Mouse (Mus musculus) ES-E14 (cell line): ENCODE results near the gene Sh3d21. TPM values are rescaled to one million over a fixed set of nuclear protein-coding genes. Genes with fewer than 3 reads are reported as not detected.

Source experiments
- DNase-seq: peaks from one replicate; pipeline ENCODE4 v3.0.0-alpha.2; 2013; ENCODE audit warnings: low read depth, low spot score
- H3K27ac ChIP-seq: 2 replicates; pipeline ENCODE4 v1.5.1; 2012; ENCODE audit warnings: low read depth, mild to moderate bottlenecking, low read length, moderate library complexity, mixed read lengths; ENCODE audit not compliant: poor library complexity, insufficient read depth, severe bottlenecking
- H3K36me3 ChIP-seq: 2 replicates; pipeline ENCODE4 v1.6.1; 2012; ENCODE audit warnings: mild to moderate bottlenecking, low read length, moderate library complexity, mixed read lengths; ENCODE audit not compliant: control insufficient read depth, poor library complexity, insufficient read depth, severe bottlenecking
- H3K4me1 ChIP-seq, 2 experiments: fragments of 150-350 bp in 1 of 2; sonication (generic) in 1 of 2; 2 replicates each; pipeline ENCODE4 v1.6.1; 2012; ENCODE audit warnings: low read length in 2 of 2, mild to moderate bottlenecking in 1 of 2, mixed read lengths in 1 of 2; ENCODE audit not compliant: control insufficient read depth in 2 of 2, insufficient read depth in 2 of 2, poor library complexity in 1 of 2
- H3K4me3 ChIP-seq, 2 experiments: fragments of 150-350 bp in 1 of 2; sonication (generic) in 1 of 2; 2 replicates each; pipeline ENCODE4 v1.5.1; 2012; ENCODE audit warnings: low read length in 2 of 2, low read depth in 1 of 2, mild to moderate bottlenecking in 1 of 2, mixed read lengths in 1 of 2; ENCODE audit not compliant: insufficient read depth in 1 of 2, poor library complexity in 1 of 2, severe bottlenecking in 1 of 2
- H3K9ac ChIP-seq: 2 replicates; pipeline ENCODE4 v1.6.1; 2012; ENCODE audit warnings: low read depth, mild to moderate bottlenecking, low read length, mixed read lengths; ENCODE audit not compliant: poor library complexity, insufficient read depth, severe bottlenecking
- H3K9me3 ChIP-seq: fragments of 150-350 bp; sonication (generic); 2 replicates; pipeline ENCODE4 v1.6.1; 2012; ENCODE audit warnings: low read depth, mild to moderate bottlenecking, low read length; ENCODE audit not compliant: control insufficient read depth, insufficient read depth
- CHD2 ChIP-seq: IDR thresholded peaks from 2 replicates; pipeline ENCODE4 v1.6.1; 2014; ENCODE audit warnings: mild to moderate bottlenecking, low read depth, low read length, inconsistent platforms
- HCFC1 ChIP-seq: IDR thresholded peaks from 2 replicates; pipeline ENCODE4 v1.6.1; 2012; ENCODE audit warnings: low read length, inconsistent platforms, borderline replicate concordance; ENCODE audit not compliant: insufficient read depth
- MAFK ChIP-seq: IDR thresholded peaks from 2 replicates; pipeline ENCODE4 v1.6.1; 2014; ENCODE audit warnings: mild to moderate bottlenecking, low read depth, low read length, inconsistent platforms; ENCODE audit not compliant: insufficient read depth
- ZC3H11A ChIP-seq: IDR thresholded peaks from 2 replicates; pipeline ENCODE4 v1.6.1; 2012; ENCODE audit warnings: low read depth, mild to moderate bottlenecking, inconsistent platforms, low read length, borderline replicate concordance
- ZNF384 ChIP-seq: IDR thresholded peaks from 2 replicates; pipeline ENCODE4 v1.6.1; 2012; ENCODE audit warnings: low read depth, low read length, inconsistent platforms
- in situ Hi-C, 2 experiments: fragments of 600-800 bp; cut with MboI; formaldehyde crosslinking; loops; one replicate each; pipeline ENCODE4 v1.15.1; 2025; ENCODE audit warnings: low sequenced_read_pairs in 2 of 2, inconsistent platforms in 1 of 2; ENCODE audit not compliant: unreplicated experiment in 2 of 2
- total RNA-seq: library from RNA; depleted of rRNA; stranded (reverse); fragments of 300-350 nt; gene quantifications from 2 replicates; pipeline ENCODE4 v1.2.3, GENCODE M21; 2012

Gene Sh3d21
- total RNA-seq, 1 experiment = 2.4 TPM

DNA sequence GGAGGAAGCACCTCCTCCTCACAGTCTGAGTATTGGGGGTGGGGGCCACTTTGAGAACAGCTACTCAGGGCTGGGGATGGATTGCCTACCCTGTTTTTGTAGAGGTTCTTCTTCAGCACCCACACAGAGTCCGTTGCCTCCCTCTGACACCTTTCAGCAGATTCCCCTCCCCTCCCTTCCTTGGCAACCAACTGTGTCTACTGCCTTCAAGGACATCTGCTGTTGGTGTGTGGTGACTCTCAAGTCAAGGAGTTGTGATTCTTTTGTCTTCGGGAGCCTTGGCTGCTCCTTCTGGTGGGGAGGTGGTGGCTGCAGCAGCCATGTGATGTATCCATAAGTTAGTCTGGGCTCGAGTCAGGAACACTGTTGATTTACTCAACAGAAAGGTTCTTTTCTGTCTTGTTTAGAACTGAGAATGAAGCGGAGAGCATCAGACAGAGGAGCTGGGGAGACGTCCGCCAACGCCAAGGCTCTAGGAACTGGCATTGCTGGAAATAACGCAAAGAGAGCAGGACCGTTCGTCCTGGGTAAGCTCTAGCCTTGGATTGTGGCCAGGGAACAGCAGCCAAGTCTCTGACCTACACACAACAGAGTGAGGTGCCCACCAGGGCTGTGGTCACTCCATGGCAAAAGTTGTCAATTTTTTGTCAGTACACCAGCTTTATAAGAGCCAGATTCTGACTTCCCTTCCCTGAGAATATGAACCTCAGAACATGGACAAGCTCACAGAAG, 39.8 kb downstream of the Sh3d21 start:
- H3K9me3 ChIP-seq = no peaks in the 10 kb centered on the region
- in situ Hi-C loops = no loop called here
- no peak overlapping the region for H3K4me3 ChIP-seq
- no peak for DNase-seq
- H3K4me1 ChIP-seq = 0 out of 4 replicates have a peak, but pooled peaks cover 0 to 2% of the 10 kb centered on the region in 2 experiments
- peaks cover 16% of the 10 kb centered on the region; the same call in 1 of the 2 replicates for H3K36me3 ChIP-seq
- TF ChIP-seq MAFK (no peak), ZC3H11A (no peak), ZNF384 (no peak), CHD2 (no peak), HCFC1 (no peak)
- no peak overlapping the region for H3K27ac ChIP-seq
- no peak overlapping the region for H3K9ac ChIP-seq

DNA sequence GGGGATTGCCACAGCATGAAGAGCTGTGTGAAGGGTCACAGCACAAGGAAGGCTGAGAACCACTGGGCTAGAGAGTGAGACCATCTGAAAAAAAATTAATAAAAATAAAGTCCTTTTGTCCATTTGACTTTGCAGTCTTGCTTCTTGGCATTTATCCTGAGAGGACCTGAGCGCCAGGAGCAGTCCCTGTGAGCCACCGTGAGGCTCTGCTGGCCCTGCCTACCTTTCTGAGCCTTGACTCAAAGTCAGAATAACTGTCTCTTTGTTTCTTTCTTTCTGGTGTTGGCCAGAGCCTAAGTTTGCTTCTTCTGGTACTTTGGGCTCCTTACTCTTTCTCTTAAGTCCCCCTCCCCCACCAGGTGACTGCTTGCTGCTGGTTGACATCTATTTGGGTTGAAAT, 42.8 kb downstream of the Sh3d21 start:
- TF ChIP-seq CHD2 (no peak), ZNF384 (no peak), HCFC1 (no peak), MAFK (no peak), ZC3H11A (no peak)
- 0 out of 4 replicates have a peak, but pooled peaks cover 0 to 2% of the 10 kb centered on the region in 2 experiments for H3K4me1 ChIP-seq
- no peak overlapping the region for H3K9ac ChIP-seq
- peaks cover 6% of the 10 kb centered on the region; the same call in 1 of the 2 replicates for H3K36me3 ChIP-seq
- no peak overlapping the region for H3K27ac ChIP-seq
- in situ Hi-C loops = no loop called here
- no peak for DNase-seq
- H3K9me3 ChIP-seq = no peaks in the 10 kb centered on the region
- H3K4me3 ChIP-seq = no peak overlapping the region

DNA sequence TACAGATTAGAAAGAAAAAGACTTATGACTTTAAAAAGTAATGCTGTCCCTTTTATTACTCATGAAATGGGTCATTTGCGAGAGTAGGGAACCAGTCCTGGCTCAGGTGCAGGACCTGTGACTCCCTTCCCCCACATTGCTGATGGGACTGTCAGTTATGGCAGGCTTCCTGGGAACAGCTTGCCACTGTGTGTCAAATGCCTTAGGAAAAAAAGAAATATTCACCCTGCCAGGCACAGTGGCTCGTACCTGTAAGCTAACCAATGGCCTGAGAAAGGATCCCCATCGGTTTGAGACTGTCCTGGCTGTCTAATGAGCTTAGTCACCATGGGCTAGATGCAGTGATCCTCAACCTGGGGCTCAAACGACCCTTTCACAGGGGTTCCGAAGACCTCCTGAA, 43.2 kb downstream of the Sh3d21 start:
- Histone ChIP-seq H3K9me3 (no peaks in the 10 kb centered on the region), H3K4me1 (0 out of 4 replicates have a peak, but pooled peaks cover 0 to 2% of the 10 kb centered on the region in 2 experiments), H3K9ac (no peak overlapping the region), H3K36me3 (peaks cover 4% of the 10 kb centered on the region; the same call in 1 of the 2 replicates), H3K27ac (no peak overlapping the region), H3K4me3 (no peak overlapping the region)
- no peak for TF ChIP-seq ZNF384
- TF ChIP-seq ZC3H11A = no peak
- TF ChIP-seq MAFK = no peak
- TF ChIP-seq HCFC1 = no peak
- in situ Hi-C loops = no loop called here
- DNase-seq = no peak

DNA sequence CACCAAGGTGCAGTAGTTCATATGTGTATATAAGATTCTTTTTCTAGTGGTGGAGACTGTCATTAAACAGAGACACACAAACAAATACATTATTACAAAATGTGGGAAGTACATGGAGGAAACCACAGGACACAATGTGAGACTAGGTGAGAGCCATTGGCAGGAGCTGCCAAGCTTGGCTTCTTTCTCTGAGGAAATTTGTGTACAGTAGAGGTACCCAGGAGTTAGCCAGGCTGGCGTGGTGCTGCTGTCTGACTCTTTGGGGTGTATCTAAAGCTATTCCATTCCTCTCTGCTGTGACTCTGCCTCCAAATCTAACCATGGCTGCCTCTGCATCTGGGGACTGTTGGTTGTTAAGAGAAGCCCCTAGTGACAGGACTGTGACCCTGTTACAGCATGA, 44.2 kb downstream of the Sh3d21 start:
- no peak overlapping the region for H3K4me3 ChIP-seq
- TF ChIP-seq HCFC1 = no peak
- TF ChIP-seq MAFK = no peak
- TF ChIP-seq CHD2 = no peak
- TF ChIP-seq ZC3H11A = no peak
- no peak for TF ChIP-seq ZNF384
- no peak for DNase-seq
- H3K36me3 ChIP-seq = no peaks in the 10 kb centered on the region; the same call in 1 of the 2 replicates
- 0 out of 4 replicates have a peak, but pooled peaks cover 0 to 2% of the 10 kb centered on the region in 2 experiments for H3K4me1 ChIP-seq
- H3K9ac ChIP-seq = no peak overlapping the region
- H3K9me3 ChIP-seq = no peaks in the 10 kb centered on the region
- in situ Hi-C loops = no loop called here
- H3K27ac ChIP-seq = no peak overlapping the region

DNA sequence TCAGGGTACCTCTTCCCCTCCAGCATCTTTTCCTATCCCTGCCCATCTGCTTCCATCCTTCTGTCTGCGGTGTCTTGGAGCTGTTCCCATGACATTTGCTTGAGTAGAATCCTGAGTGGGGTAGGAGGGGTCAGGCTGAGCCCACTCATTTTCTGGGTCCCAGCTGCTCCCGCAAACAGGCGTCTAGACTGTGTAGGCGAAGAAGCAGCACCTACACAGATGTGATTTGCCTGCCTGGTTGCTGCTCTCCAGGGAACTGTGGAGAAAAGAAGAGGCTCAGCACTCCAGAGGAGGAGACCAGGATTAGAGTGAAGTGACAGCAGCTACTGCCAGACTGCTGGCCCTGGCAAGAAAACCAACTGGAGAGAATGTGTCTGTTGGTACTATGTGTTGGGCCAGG, 44.6 kb downstream of the Sh3d21 start:
- TF ChIP-seq HCFC1 = no peak
- TF ChIP-seq MAFK = no peak
- TF ChIP-seq ZC3H11A = no peak
- no peak for TF ChIP-seq ZNF384
- no peak for TF ChIP-seq CHD2
- Histone ChIP-seq H3K9ac (no peak overlapping the region), H3K36me3 (no peaks in the 10 kb centered on the region; the same call in 1 of the 2 replicates), H3K4me3 (no peak overlapping the region), H3K4me1 (peaks cover 0 to 2% of the 10 kb centered on the region in 2 experiments; a peak in 1 of 4 replicates), H3K9me3 (no peaks in the 10 kb centered on the region), H3K27ac (no peak overlapping the region)
- in situ Hi-C loops = no loop called here
- DNase-seq = no peak
